Mouse (Mus musculus) small intestine, adult 2 months (tissue): ENCODE results near the gene Slc9a3r2. TPM values are rescaled to one million over a fixed set of nuclear protein-coding genes. Genes with fewer than 3 reads are reported as not detected.

Source experiments
- H3K27ac ChIP-seq: fragments of 200-500 bp; 2 replicates; pipeline ENCODE4 v1.5.1; 2012; ENCODE audit warnings: low read depth, low read length, control low read depth, inconsistent platforms; ENCODE audit not compliant: insufficient read depth
- H3K27me3 ChIP-seq: fragments of 200-500 bp; 2 replicates; pipeline ENCODE4 v1.6.1; 2012; ENCODE audit warnings: mild to moderate bottlenecking, moderate library complexity, low read length, inconsistent platforms; ENCODE audit not compliant: control insufficient read depth, insufficient read depth
- H3K36me3 ChIP-seq: fragments of 200-500 bp; 2 replicates; pipeline ENCODE4 v1.6.1; 2012; ENCODE audit warnings: mild to moderate bottlenecking, low read length, control low read depth, inconsistent platforms; ENCODE audit not compliant: control insufficient read depth, insufficient read depth
- H3K4me1 ChIP-seq: fragments of 200-500 bp; 2 replicates; pipeline ENCODE4 v1.6.1; 2012; ENCODE audit warnings: low read length, inconsistent platforms, mixed read lengths; ENCODE audit not compliant: control insufficient read depth, insufficient read depth, insufficient read length
- H3K4me3 ChIP-seq: fragments of 200-500 bp; 2 replicates; pipeline ENCODE4 v1.5.1; 2012; ENCODE audit warnings: low read depth, mild to moderate bottlenecking, control low read depth, inconsistent platforms, low read length, moderate library complexity
- CTCF ChIP-seq: fragments of 200-500 bp; IDR thresholded peaks from 2 replicates; pipeline ENCODE4 v1.5.1; 2012; ENCODE audit warnings: low read depth, mild to moderate bottlenecking, control low read depth, inconsistent platforms, low read length, moderate library complexity, mixed read lengths; ENCODE audit not compliant: insufficient replicate concordance, insufficient read length; ENCODE audit errors: extremely low read depth
- POLR2A ChIP-seq: fragments of 200-500 bp; IDR thresholded peaks from 2 replicates; pipeline ENCODE4 v1.6.1; 2012; ENCODE audit warnings: low read depth, mild to moderate bottlenecking, control low read depth, inconsistent platforms, low read length, moderate library complexity
- WGBS: fragments of 180-500 bp; shearing (Covaris S2); methylation state at CpG from one replicate; pipeline ENCODE4 v1.1.7; 2018; 5-methylcytosine and 5-hydroxymethylcytosine counted together
- polyA plus RNA-seq: library from polyadenylated mRNA; depleted of rRNA; stranded (reverse); fragments of >200 nt; gene quantifications from 2 replicates; pipeline ENCODE4 v1.2.3, GENCODE M21; 2012

The Slc9a3r2 gene
- polyA plus RNA-seq, 1 experiment = 44.9 TPM

DNA sequence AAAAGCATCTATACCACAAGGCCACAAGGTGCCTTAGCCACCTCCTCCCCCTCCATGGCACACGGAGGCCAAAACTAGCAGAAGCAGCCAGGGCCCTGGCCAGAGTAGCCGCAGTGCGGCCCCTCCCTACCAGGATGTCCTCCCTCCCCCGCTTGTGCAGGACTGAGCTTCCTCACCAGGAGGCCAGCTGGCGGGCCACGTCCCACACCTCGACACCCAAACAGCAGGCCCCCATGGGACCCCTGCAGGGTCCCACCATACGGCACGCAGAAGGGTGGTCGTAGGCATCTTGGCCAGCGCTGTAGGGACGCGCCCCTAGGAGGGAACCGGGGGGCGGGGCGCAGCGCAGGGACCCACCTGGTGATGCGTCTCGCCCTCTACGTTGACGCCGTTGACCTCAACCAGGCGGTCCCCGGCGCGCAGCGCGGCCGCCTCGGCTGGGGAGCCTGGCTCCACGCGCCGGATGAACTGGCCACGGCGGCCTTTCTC lies 502 bp downstream of the Slc9a3r2 start:
- Histone ChIP-seq H3K4me3 (peak overlapping the region; percentile 94), H3K36me3 (no peaks in the 10 kb centered on the region), H3K27ac (peak overlapping the region; percentile 61; the same call in 1 of the 2 replicates), H3K4me1 (peaks cover 8% of the 10 kb centered on the region; the same call in 1 of the 2 replicates), H3K27me3 (peaks cover 11% of the 10 kb centered on the region)
- 3% methylated on average over 34 of the region's 35 CpGs for WGBS
- no peak for TF ChIP-seq CTCF
- TF ChIP-seq POLR2A = no peak

DNA sequence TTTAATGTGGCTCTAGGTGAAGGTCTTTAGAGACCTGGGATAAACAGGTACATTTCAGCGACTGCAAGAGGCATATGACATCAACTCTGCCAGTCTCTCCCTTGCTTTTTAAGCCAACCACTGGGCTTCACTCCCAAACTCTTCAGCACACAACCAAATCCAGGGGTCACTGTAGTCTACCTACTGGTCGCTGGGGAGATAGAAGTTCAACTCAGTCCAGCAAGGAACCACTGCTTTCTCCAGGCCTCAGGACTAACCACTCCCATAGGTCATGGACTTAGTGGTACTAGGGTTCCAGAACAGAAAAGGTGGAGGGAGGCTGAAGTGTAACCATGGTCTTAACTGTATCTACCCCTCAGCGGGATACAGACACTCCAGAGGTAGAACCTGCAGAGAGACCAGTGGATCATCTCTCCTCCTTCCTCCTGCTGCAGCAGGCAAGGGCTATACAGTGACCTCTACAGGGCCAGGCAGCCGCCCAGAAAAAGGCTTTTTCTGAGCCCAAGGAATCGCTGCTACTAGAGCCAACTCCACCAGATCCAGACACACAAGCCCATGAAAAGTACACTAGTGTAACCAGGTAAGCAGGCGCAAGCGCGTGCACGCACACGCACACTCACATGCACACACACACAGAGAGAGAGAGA lies 1.3 kb downstream of the Slc9a3r2 start:
- H3K4me3 ChIP-seq = peak overlapping the region; percentile 94
- peaks cover 8% of the 10 kb centered on the region; the same call in 1 of the 2 replicates for H3K4me1 ChIP-seq
- WGBS = 80% methylated on average over 10 of the region's 10 CpGs
- peaks cover 11% of the 10 kb centered on the region for H3K27me3 ChIP-seq
- H3K27ac ChIP-seq = no peak overlapping the region
- H3K36me3 ChIP-seq = no peaks in the 10 kb centered on the region
- TF ChIP-seq CTCF (no peak), POLR2A (no peak)

DNA sequence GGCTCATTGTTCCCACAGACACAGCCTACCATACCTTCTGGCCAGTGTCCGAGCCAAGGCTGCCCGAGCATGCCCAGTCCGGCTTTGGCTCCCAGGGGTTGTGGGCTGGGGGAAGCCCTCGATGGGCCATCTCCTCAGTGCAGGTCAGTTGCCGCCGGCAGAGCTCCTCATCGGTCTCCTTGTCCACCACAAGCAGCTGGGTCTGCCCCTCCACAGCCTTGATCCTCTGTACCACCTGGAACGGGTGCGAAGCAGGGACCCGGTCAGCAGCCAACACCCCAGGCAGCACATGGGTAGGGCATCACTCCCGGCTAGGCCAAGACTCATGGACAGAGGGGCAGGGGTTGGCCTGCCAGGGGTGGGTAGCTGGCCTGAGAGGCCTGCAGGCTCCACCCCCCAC lies 2.6 kb downstream of the Slc9a3r2 start:
- Histone ChIP-seq H3K27ac (no peak overlapping the region), H3K27me3 (peaks cover 11% of the 10 kb centered on the region), H3K4me3 (peak overlapping the region; percentile 47), H3K36me3 (no peaks in the 10 kb centered on the region), H3K4me1 (peaks cover 8% of the 10 kb centered on the region; the same call in 1 of the 2 replicates)
- WGBS = 88% methylated on average over 11 of the region's 11 CpGs
- no peak for TF ChIP-seq CTCF
- no peak for TF ChIP-seq POLR2A

DNA sequence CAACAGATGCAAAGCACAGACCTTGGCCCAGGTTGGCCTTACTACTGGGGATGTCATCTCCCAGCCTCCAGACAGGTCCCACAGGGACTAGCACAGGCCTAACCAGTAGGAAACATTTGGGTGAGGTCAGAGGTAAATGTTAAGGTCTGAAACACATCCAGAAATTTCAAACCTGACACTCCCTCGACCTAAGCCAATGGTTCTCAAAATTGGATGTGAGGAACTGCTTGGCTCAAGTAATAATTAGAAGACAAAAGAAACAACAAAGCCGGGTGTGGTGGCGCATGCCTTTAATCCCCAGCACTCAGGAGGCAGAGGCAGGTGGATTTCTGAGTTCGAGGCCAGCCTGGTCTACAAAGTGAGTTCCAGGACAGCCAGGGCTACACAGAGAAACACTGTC lies 3.7 kb downstream of the Slc9a3r2 start:
- Histone ChIP-seq H3K4me1 (peaks cover 8% of the 10 kb centered on the region; the same call in 1 of the 2 replicates), H3K27ac (0 out of 2 replicates have a peak overlapping the region, but pooled peaks have one; percentile 16), H3K36me3 (0 out of 2 replicates have a peak, but pooled peaks cover 1% of the 10 kb centered on the region), H3K4me3 (no peak overlapping the region), H3K27me3 (peaks cover 11% of the 10 kb centered on the region)
- TF ChIP-seq POLR2A = no peak
- no peak for TF ChIP-seq CTCF
- WGBS = 83% methylated on average over 4 of the region's 4 CpGs

DNA sequence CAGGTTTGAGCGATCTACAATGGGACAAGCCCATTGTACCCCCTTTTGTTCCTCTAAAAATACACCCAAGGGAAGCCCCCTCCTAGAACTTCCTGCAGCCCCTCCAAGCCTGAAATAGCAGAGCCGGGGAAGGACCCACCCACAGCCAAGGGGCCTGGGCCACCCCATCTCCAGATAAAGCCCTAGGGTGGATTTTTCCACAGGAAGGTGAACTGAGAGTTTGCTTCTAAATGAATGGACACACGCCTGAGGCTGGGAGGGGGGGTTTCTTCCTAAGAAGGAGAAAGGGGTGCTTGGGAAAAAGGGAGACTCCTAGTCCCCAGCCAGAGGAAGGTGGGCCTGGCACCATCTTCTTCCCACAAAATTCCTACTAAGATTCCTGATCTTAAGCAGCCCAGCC lies 4.2 kb downstream of the Slc9a3r2 start:
- H3K4me3 ChIP-seq = no peak overlapping the region
- H3K27ac ChIP-seq = peak overlapping the region; percentile 85
- TF ChIP-seq CTCF = no peak
- TF ChIP-seq POLR2A = no peak
- H3K36me3 ChIP-seq = 0 out of 2 replicates have a peak, but pooled peaks cover 1% of the 10 kb centered on the region
- H3K4me1 ChIP-seq = peaks cover 8% of the 10 kb centered on the region; the same call in 1 of the 2 replicates
- peaks cover 11% of the 10 kb centered on the region for H3K27me3 ChIP-seq
- WGBS = 82% methylated on average over 3 of the region's 3 CpGs

DNA sequence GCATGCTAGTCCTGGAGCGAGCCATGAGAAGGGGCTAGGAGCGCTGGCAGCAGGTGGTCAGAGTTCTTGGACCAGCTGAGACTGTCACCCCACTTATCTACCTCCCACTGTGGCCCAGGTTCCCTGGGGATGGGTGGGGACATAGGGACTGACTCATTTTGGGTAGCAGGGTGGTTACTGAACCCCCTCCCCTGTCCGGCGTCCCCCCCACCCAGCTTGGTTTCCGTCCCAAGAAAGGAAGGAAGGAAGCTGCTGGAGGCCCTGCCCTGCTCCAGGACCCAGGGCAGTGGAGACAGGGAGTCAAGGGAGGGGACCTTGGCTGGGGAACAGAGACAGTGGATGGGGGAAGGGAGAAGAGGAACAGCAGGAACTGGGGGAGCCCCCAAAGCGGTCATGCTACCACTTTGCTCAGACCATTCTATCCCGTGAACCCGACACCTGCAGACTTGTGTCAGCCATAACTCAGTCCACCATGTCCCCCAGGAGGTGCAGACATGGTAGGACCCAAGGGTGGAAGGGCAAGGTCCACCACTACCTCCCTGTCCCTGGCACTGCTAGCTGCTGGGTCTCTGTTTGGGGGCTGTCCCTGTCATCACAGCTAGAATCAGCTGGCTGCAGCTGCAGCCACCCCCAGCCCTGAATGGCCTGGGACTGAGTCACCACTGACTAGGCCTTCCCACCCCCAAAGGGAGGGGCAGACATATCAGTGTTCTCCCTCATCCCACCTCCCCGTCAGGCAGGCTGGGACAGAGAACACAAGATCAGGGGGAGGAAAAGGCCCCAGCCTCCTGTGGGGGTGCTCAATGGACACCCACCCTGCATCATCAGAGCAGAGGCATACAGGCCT lies 5.0 kb downstream of the Slc9a3r2 start:
- Histone ChIP-seq H3K27me3 (peaks cover 6% of the 10 kb centered on the region), H3K4me1 (peaks cover 8% of the 10 kb centered on the region; the same call in 1 of the 2 replicates), H3K27ac (peak overlapping the region; percentile 85), H3K36me3 (0 out of 2 replicates have a peak, but pooled peaks cover 1% of the 10 kb centered on the region), H3K4me3 (peak overlapping the region; percentile 33)
- 82% methylated on average over 9 of the region's 9 CpGs for WGBS
- TF ChIP-seq CTCF = no peak
- TF ChIP-seq POLR2A = no peak
